In the genomic region with DNA sequence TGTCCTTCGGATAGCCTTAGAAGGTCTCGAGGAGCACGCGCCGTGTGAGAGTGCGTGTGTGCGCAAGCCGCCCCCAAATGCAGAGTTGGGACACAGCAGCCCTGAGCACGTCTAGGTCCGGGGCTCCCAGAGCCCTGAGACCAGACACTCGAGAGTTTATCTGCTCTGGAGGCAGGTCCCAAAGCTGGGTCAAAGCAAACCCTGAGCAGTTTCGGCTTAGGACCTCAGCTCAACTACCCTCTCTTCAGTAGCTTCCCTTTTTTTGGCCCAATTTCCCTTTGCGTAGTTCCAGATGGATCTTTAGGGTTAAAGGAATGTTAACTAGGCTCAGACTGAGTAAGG, we compare ENCODE assay signal across 8 mouse cellular contexts. TPM values are rescaled to one million over a fixed set of nuclear protein-coding genes. Genes with fewer than 3 reads are reported as not detected.
DNase-seq lines count a peak whose midpoint lies in the region; ATAC-seq lines count a peak whose summit lies in the region.

No protein-coding gene starts in this region.

- peak overlapping the region; percentile 52 for H3K4me3 ChIP-seq in heart, embryonic 13.5 days
- H3K4me3 ChIP-seq in hindbrain, embryonic 10.5 days: peak overlapping the region; percentile 57
- H3K4me3 ChIP-seq in midbrain, embryonic 11.5 days (ENCODE audit: low read depth, low read length): peak overlapping the region; percentile 33

- no peaks in the 10 kb centered on the region for H3K36me3 ChIP-seq in heart, embryonic 13.5 days
- no peaks in the 10 kb centered on the region for H3K36me3 ChIP-seq in hindbrain, embryonic 10.5 days
- no peaks in the 10 kb centered on the region for H3K36me3 ChIP-seq in midbrain, embryonic 11.5 days (ENCODE audit: control insufficient read depth, insufficient read depth, low read length)

- WGBS in heart, embryonic 13.5 days: 7% methylated on average over 13 of the region's 13 CpGs
- WGBS in hindbrain, embryonic 10.5 days: 7% methylated on average over 13 of the region's 13 CpGs
- WGBS in midbrain, embryonic 11.5 days: 4% methylated on average over 13 of the region's 13 CpGs

- H3K27ac ChIP-seq in heart, embryonic 13.5 days (replicated peaks): no peak overlapping the region
- peak overlapping the region; percentile 91 for H3K27ac ChIP-seq in hindbrain, embryonic 10.5 days
- peak overlapping the region; percentile 7; the same call in 1 of the 2 replicates for H3K27ac ChIP-seq in midbrain, embryonic 11.5 days (ENCODE audit: low read depth, low read length)

- no peaks in the 10 kb centered on the region for H3K9me3 ChIP-seq in heart, embryonic 13.5 days
- no peaks in the 10 kb centered on the region for H3K9me3 ChIP-seq in hindbrain, embryonic 10.5 days
- H3K9me3 ChIP-seq in midbrain, embryonic 11.5 days (ENCODE audit: control insufficient read depth, low read length): no peaks in the 10 kb centered on the region

- peaks cover 71% of the 10 kb centered on the region for H3K27me3 ChIP-seq in heart, embryonic 13.5 days (replicated peaks)
- H3K27me3 ChIP-seq in hindbrain, embryonic 10.5 days (ENCODE audit: insufficient read depth, poor library complexity, severe bottlenecking): peaks cover 28% of the 10 kb centered on the region
- peaks cover 7% of the 10 kb centered on the region; the same call in 1 of the 2 replicates for H3K27me3 ChIP-seq in midbrain, embryonic 11.5 days (ENCODE audit: control insufficient read depth, insufficient read depth, low read length)

- ATAC-seq in heart, embryonic 13.5 days (ENCODE audit: extremely low read depth, insufficient number of reproducible peaks, low FRiP score, low TSS enrichment): no peak
- peak; percentile 51 for ATAC-seq in common myeloid progenitor, adult 5-6 weeks (replicated peaks; ENCODE audit: low read depth, poor library complexity, severe bottlenecking)
- ATAC-seq in midbrain, embryonic 11.5 days (ENCODE audit: low FRiP score): peak; percentile 34
- no peak for ATAC-seq in CD4-positive, CD25-positive, alpha-beta regulatory T cell, adult 4 months

- H3K4me2 ChIP-seq in heart, embryonic 13.5 days: peak overlapping the region; percentile 86
- peak overlapping the region; percentile 77 for H3K4me2 ChIP-seq in midbrain, embryonic 11.5 days

- H3K4me1 ChIP-seq in heart, embryonic 13.5 days: peaks cover 15% of the 10 kb centered on the region
- H3K4me1 ChIP-seq in hindbrain, embryonic 10.5 days (replicated peaks): peaks cover 71% of the 10 kb centered on the region
- H3K4me1 ChIP-seq in midbrain, embryonic 11.5 days (ENCODE audit: control insufficient read depth, insufficient read depth, low read length): peaks cover 42% of the 10 kb centered on the region

- H3K9ac ChIP-seq in heart, embryonic 13.5 days: peak overlapping the region; percentile 45
- peak overlapping the region; percentile 67 for H3K9ac ChIP-seq in midbrain, embryonic 11.5 days (ENCODE audit: low read length)

- DNase-seq in heart, postnatal 14 days: no peak
- DNase-seq in hindbrain, embryonic 10.5 days (ENCODE audit: low spot score): no peak
- peak; percentile 94 for DNase-seq in midbrain, embryonic 11.5 days (ENCODE audit: low spot score, missing footprints)
- DNase-seq in natural killer cell, adult 2 months (ENCODE audit: low spot score in 2 of 2): no peak
- no peak for DNase-seq in thymus, adult 18-20 months

- intact Hi-C loops in heart, postnatal 14 days (cut with DNase I): no loop called here

RNA-seq across cellular contexts. Expression of gene Nr2f1, which starts 11.2 kb away (rescaled TPM):
- polyA plus RNA-seq in heart, embryonic 13.5 days (2015; fragmentation: Nextera tagmentation; extraction: Ambion mirVana): 4.1 and 4.6 TPM in 2 replicates
- 1 to 10 TPM; 3.8 to 4.9 TPM for total RNA-seq in heart, postnatal 14 days (2021)
- total RNA-seq in common myeloid progenitor, adult 5-6 weeks (2017): not detected in 2 replicates
- polyA plus RNA-seq in hindbrain, embryonic 10.5 days (2016; fragmentation: Nextera tagmentation; extraction: Ambion mirVana): 69.0 and 74.0 TPM in 2 replicates
- 69.9 and 82.3 TPM in 2 replicates for polyA plus RNA-seq in midbrain, embryonic 11.5 days (2014; fragmentation: Nextera tagmentation; extraction: Ambion mirVana)
- polyA plus RNA-seq in CD4-positive, CD25-positive, alpha-beta regulatory T cell, adult 4 months (2017; shearing (Covaris generic)): not detected

Comparison
In these comparisons a context has a peak if more than half of its experiments do, and no peak if none do; other contexts are left out.
1. ATAC-seq: peak in common myeloid progenitor, adult 5-6 weeks (single experiment) and midbrain, embryonic 11.5 days (single experiment); none in heart, embryonic 13.5 days (single experiment) and CD4-positive, CD25-positive, alpha-beta regulatory T cell, adult 4 months (single experiment).
2. RNA of gene Nr2f1, which starts 11.2 kb away (polyA plus RNA-seq): 69.9 to 82.3 TPM in midbrain, embryonic 11.5 days and 69.0 to 74.0 TPM in hindbrain, embryonic 10.5 days; 4.1 to 4.6 TPM in heart, embryonic 13.5 days and not detected in CD4-positive, CD25-positive, alpha-beta regulatory T cell, adult 4 months; every median in the first group is over 10 times any median in the second.
3. Peak in every context shown above with its lines, with median percentiles within 50 percentile points of each other: H3K4me3 ChIP-seq.